Mouse (Mus musculus): ENCODE measurements at regions not wholly inside any gene's neighbourhood (a gene's known extent, or its start where the extent isn't known, plus 50 kb on each side); places are given as distances from the start of the nearest gene placed in this dataset.
A peak's percentile ranks its signal among the peaks of the same experiment; 100 is the strongest.

- DNase-seq (ENCODE audit: low spot score) (no peak), ATAC-seq (replicated peaks; ENCODE audit: insufficient number of reproducible peaks, low FRiP score, low TSS enrichment, low read depth) (no peak)
- no peak overlapping the region for H3K4me2 ChIP-seq (ENCODE audit: low read depth, low read length)
- no peaks in the 10 kb centered on the region for H3K36me3 ChIP-seq (replicated peaks; ENCODE audit: control insufficient read depth, insufficient read depth, low read depth, low read length)
- H3K27ac ChIP-seq (replicated peaks; ENCODE audit: low read depth, low read length), result no peak overlapping the region
- 89% methylated on average over 5 of the region's 5 CpGs for WGBS
- no peaks in the 10 kb centered on the region for H3K4me1 ChIP-seq (ENCODE audit: control insufficient read depth, insufficient read depth, low read length)
- H3K9me3 ChIP-seq (replicated peaks; ENCODE audit: control insufficient read depth, low read length), result no peaks in the 10 kb centered on the region
- H3K9ac ChIP-seq (replicated peaks; ENCODE audit: low read length), result no peak overlapping the region
- no peak overlapping the region for H3K4me3 ChIP-seq (ENCODE audit: low read depth, low read length)
- H3K27me3 ChIP-seq (ENCODE audit: control insufficient read depth, insufficient read depth, low read length), result no peaks in the 10 kb centered on the region
Measured at GRCm38 (mm10) chr4:81058809-81059208, 148.4 kb downstream of the Lurap1l start.

DNA sequence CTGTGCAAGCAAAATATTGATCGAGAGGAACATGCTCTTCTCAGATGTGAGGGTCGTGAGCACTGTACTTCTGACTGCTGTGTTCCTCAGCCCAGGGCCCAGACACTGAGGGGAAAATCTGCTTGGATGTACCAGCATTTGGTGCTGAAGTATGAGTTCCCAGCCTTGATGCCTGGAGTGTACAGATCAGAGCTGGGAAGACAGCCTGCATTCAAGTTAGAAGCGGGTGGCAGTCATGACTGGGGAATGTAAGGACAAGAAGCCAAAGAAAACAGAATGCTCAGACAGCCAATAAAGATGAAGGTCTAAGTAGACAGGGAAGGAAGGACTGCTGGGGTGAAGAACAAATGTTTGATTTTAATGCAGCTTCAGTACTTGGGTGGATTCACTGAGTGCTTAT is 148.9 kb downstream of the Lurap1l start:
- H3K4me1 ChIP-seq (ENCODE audit: control insufficient read depth, insufficient read depth, low read length), result no peaks in the 10 kb centered on the region
- H3K9ac ChIP-seq (replicated peaks; ENCODE audit: low read length), result no peak overlapping the region
- H3K27me3 ChIP-seq (ENCODE audit: control insufficient read depth, insufficient read depth, low read length), result no peaks in the 10 kb centered on the region
- DNase-seq (ENCODE audit: low spot score) (no peak), ATAC-seq (replicated peaks; ENCODE audit: insufficient number of reproducible peaks, low FRiP score, low TSS enrichment, low read depth) (no peak)
- no peak overlapping the region for H3K27ac ChIP-seq (replicated peaks; ENCODE audit: low read depth, low read length)
- H3K9me3 ChIP-seq (replicated peaks; ENCODE audit: control insufficient read depth, low read length), result no peaks in the 10 kb centered on the region
- H3K36me3 ChIP-seq (replicated peaks; ENCODE audit: control insufficient read depth, insufficient read depth, low read depth, low read length), result no peaks in the 10 kb centered on the region
- H3K4me3 ChIP-seq (ENCODE audit: low read depth, low read length), result no peak overlapping the region
- WGBS, result 84% methylated on average over 3 of the region's 3 CpGs
- no peak overlapping the region for H3K4me2 ChIP-seq (ENCODE audit: low read depth, low read length)

DNA sequence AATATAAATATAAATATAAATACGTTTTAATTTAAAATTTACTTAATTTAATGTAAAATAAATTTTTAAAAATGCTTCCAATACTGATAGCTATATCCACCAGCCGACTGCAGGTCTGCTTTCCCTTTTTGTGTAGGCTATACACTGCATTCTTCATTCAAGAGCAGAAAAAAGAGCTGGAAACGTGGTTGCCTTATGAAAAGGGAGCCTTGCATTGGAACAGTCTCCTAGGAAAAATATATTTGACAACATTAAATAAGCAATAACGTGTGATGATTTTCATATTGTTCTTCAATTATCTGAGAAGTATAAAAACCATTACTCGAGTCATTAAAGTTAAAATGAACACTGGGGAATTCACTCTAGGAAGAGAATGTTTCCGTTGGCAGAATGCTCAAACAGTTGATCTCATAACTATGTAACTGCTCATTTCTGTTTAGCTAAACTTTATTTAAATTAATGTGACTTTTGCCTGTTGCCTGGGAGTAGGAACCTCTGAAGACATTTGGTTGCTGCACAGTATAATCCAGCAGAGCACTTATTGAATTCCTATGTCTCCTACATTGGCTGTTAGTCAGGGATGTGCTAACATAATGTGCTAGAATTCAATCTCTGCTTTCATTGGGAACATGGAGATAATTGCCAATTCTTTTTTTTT is 172.0 kb downstream of the Lurap1l start:
- Histone ChIP-seq H3K36me3 (replicated peaks; ENCODE audit: control insufficient read depth, insufficient read depth, low read depth, low read length) (no peaks in the 10 kb centered on the region), H3K27me3 (ENCODE audit: control insufficient read depth, insufficient read depth, low read length) (no peaks in the 10 kb centered on the region), H3K4me1 (ENCODE audit: control insufficient read depth, insufficient read depth, low read length) (no peaks in the 10 kb centered on the region), H3K9me3 (replicated peaks; ENCODE audit: control insufficient read depth, low read length) (no peaks in the 10 kb centered on the region), H3K4me2 (ENCODE audit: low read depth, low read length) (no peak overlapping the region), H3K4me3 (ENCODE audit: low read depth, low read length) (no peak overlapping the region), H3K27ac (replicated peaks; ENCODE audit: low read depth, low read length) (no peak overlapping the region), H3K9ac (replicated peaks; ENCODE audit: low read length) (no peak overlapping the region)
- no peak for DNase-seq (ENCODE audit: low spot score)
- ATAC-seq (replicated peaks; ENCODE audit: insufficient number of reproducible peaks, low FRiP score, low TSS enrichment, low read depth), result no peak
- 78% methylated on average over 6 of the region's 6 CpGs for WGBS

GRCm38 (mm10) chr4:81085188-81085587 is 174.7 kb downstream of the Lurap1l start:
- ATAC-seq (replicated peaks; ENCODE audit: insufficient number of reproducible peaks, low FRiP score, low TSS enrichment, low read depth), result no peak
- no peak overlapping the region for H3K4me3 ChIP-seq (ENCODE audit: low read depth, low read length)
- no peaks in the 10 kb centered on the region for H3K9me3 ChIP-seq (replicated peaks; ENCODE audit: control insufficient read depth, low read length)
- H3K4me2 ChIP-seq (ENCODE audit: low read depth, low read length), result no peak overlapping the region
- no peaks in the 10 kb centered on the region for H3K4me1 ChIP-seq (ENCODE audit: control insufficient read depth, insufficient read depth, low read length)
- H3K36me3 ChIP-seq (replicated peaks; ENCODE audit: control insufficient read depth, insufficient read depth, low read depth, low read length), result no peaks in the 10 kb centered on the region
- WGBS, result 33% methylated on average over 4 of the region's 4 CpGs
- DNase-seq (ENCODE audit: low spot score), result peak; percentile 49
- no peak overlapping the region for H3K27ac ChIP-seq (replicated peaks; ENCODE audit: low read depth, low read length)
- no peaks in the 10 kb centered on the region for H3K27me3 ChIP-seq (ENCODE audit: control insufficient read depth, insufficient read depth, low read length)
- H3K9ac ChIP-seq (replicated peaks; ENCODE audit: low read length), result no peak overlapping the region

GRCm38 (mm10) chr4:81096581-81096980 is 186.1 kb downstream of the Lurap1l start:
- no peak for ATAC-seq (replicated peaks; ENCODE audit: insufficient number of reproducible peaks, low FRiP score, low TSS enrichment, low read depth)
- H3K4me2 ChIP-seq (ENCODE audit: low read depth, low read length), result no peak overlapping the region
- H3K4me1 ChIP-seq (ENCODE audit: control insufficient read depth, insufficient read depth, low read length), result no peaks in the 10 kb centered on the region
- H3K27me3 ChIP-seq (ENCODE audit: control insufficient read depth, insufficient read depth, low read length), result no peaks in the 10 kb centered on the region
- H3K9me3 ChIP-seq (replicated peaks; ENCODE audit: control insufficient read depth, low read length), result no peaks in the 10 kb centered on the region
- H3K9ac ChIP-seq (replicated peaks; ENCODE audit: low read length), result no peak overlapping the region
- H3K36me3 ChIP-seq (replicated peaks; ENCODE audit: control insufficient read depth, insufficient read depth, low read depth, low read length), result no peaks in the 10 kb centered on the region
- no peak overlapping the region for H3K4me3 ChIP-seq (ENCODE audit: low read depth, low read length)
- DNase-seq (ENCODE audit: low spot score), result no peak
- no peak overlapping the region for H3K27ac ChIP-seq (replicated peaks; ENCODE audit: low read depth, low read length)

GRCm38 (mm10) chr4:81097597-81097996 is 187.2 kb downstream of the Lurap1l start:
- H3K4me2 ChIP-seq (ENCODE audit: low read depth, low read length), result no peak overlapping the region
- no peak overlapping the region for H3K9ac ChIP-seq (replicated peaks; ENCODE audit: low read length)
- ATAC-seq (replicated peaks; ENCODE audit: insufficient number of reproducible peaks, low FRiP score, low TSS enrichment, low read depth), result no peak
- H3K36me3 ChIP-seq (replicated peaks; ENCODE audit: control insufficient read depth, insufficient read depth, low read depth, low read length), result no peaks in the 10 kb centered on the region
- H3K4me1 ChIP-seq (ENCODE audit: control insufficient read depth, insufficient read depth, low read length), result no peaks in the 10 kb centered on the region
- no peak overlapping the region for H3K27ac ChIP-seq (replicated peaks; ENCODE audit: low read depth, low read length)
- H3K4me3 ChIP-seq (ENCODE audit: low read depth, low read length), result no peak overlapping the region
- H3K9me3 ChIP-seq (replicated peaks; ENCODE audit: control insufficient read depth, low read length), result no peaks in the 10 kb centered on the region
- no peak for DNase-seq (ENCODE audit: low spot score)
- WGBS, result 93% methylated on average over 1 of the region's 1 CpGs
- H3K27me3 ChIP-seq (ENCODE audit: control insufficient read depth, insufficient read depth, low read length), result no peaks in the 10 kb centered on the region

DNA sequence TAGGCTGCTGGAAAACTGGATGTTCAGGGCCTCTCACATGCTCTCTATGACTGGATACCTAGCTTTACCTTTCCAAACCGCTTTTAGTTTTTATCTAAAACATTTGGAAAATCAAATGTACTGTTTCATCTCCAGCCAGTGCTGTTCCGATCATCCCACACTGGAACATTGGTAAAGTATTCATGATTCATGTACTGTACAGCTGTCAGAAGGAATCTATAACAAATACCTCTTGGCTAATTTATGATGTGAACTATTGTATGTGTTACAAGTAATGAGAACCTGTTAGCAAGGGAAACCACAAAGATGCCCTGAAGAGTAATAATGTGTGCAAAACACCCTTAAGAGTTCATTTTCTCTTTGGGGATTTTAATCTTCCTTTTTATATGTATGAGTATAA is 190.6 kb downstream of the Lurap1l start:
- no peak for ATAC-seq (replicated peaks; ENCODE audit: insufficient number of reproducible peaks, low FRiP score, low TSS enrichment, low read depth)

GRCm38 (mm10) chr4:81111307-81111706 is 200.9 kb downstream of the Lurap1l start:
- ATAC-seq (replicated peaks; ENCODE audit: insufficient number of reproducible peaks, low FRiP score, low TSS enrichment, low read depth), result no peak
- Histone ChIP-seq H3K4me2 (ENCODE audit: low read depth, low read length) (no peak overlapping the region), H3K27ac (replicated peaks; ENCODE audit: low read depth, low read length) (no peak overlapping the region), H3K4me3 (ENCODE audit: low read depth, low read length) (no peak overlapping the region), H3K4me1 (ENCODE audit: control insufficient read depth, insufficient read depth, low read length) (no peaks in the 10 kb centered on the region), H3K9ac (replicated peaks; ENCODE audit: low read length) (no peak overlapping the region), H3K9me3 (replicated peaks; ENCODE audit: control insufficient read depth, low read length) (no peaks in the 10 kb centered on the region), H3K27me3 (ENCODE audit: control insufficient read depth, insufficient read depth, low read length) (no peaks in the 10 kb centered on the region), H3K36me3 (replicated peaks; ENCODE audit: control insufficient read depth, insufficient read depth, low read depth, low read length) (no peaks in the 10 kb centered on the region)
- DNase-seq (ENCODE audit: low spot score), result peak; percentile 7
- WGBS, result 61% methylated on average over 3 of the region's 3 CpGs

More for the DNA sequence above, 190.6 kb downstream of the Lurap1l start:
- Histone ChIP-seq H3K4me1 (ENCODE audit: control insufficient read depth, insufficient read depth, low read length) (no peaks in the 10 kb centered on the region), H3K27me3 (ENCODE audit: control insufficient read depth, insufficient read depth, low read length) (no peaks in the 10 kb centered on the region), H3K27ac (replicated peaks; ENCODE audit: low read depth, low read length) (no peak overlapping the region), H3K4me3 (ENCODE audit: low read depth, low read length) (no peak overlapping the region), H3K4me2 (ENCODE audit: low read depth, low read length) (no peak overlapping the region), H3K36me3 (replicated peaks; ENCODE audit: control insufficient read depth, insufficient read depth, low read depth, low read length) (no peaks in the 10 kb centered on the region), H3K9me3 (replicated peaks; ENCODE audit: control insufficient read depth, low read length) (no peaks in the 10 kb centered on the region), H3K9ac (replicated peaks; ENCODE audit: low read length) (no peak overlapping the region)
- DNase-seq (ENCODE audit: low spot score), result no peak
- WGBS, result 86% methylated on average over 2 of the region's 2 CpGs

Data from embryonic facial prominence, embryonic 11.5 days (tissue).